Mouse (Mus musculus) heart, embryonic 12.5 days (tissue): ENCODE measurements around the gene Fam47e. TPM values are rescaled to one million over a fixed set of nuclear protein-coding genes. Genes with fewer than 3 reads are reported as not detected.

ENCODE experiments used
- polyA plus RNA-seq: library from polyadenylated mRNA; unstranded; fragments of >200 nt; fragmentation: Nextera tagmentation; extraction: Ambion mirVana; gene quantifications from 2 replicates; pipeline ENCODE4 v1.2.1, GENCODE M21; 2016

Fam47e gene
- polyA plus RNA-seq, 1 experiment from 2014 or later, result not detected

Other genes starting within 250 kb of the Fam47e start
- gene Sdad1, start 244.6 kb upstream of the Fam47e start, polyA plus RNA-seq, result 28.5 and 29.0 TPM in 2 replicates
- not detected in 2 replicates for gene Cxcl9, start 227.0 kb upstream of the Fam47e start, polyA plus RNA-seq
- gene Art3, start 223.2 kb upstream of the Fam47e start, polyA plus RNA-seq, result 37.5 and 41.5 TPM in 2 replicates
- gene Cxcl10, start 206.2 kb upstream of the Fam47e start, polyA plus RNA-seq, result 0.30 and 0.52 TPM in 2 replicates
- 42.6 and 44.6 TPM in 2 replicates for gene Nup54, start 119.8 kb upstream of the Fam47e start, polyA plus RNA-seq
- gene Scarb2, start 48.2 kb upstream of the Fam47e start, polyA plus RNA-seq, result 17.7 and 18.0 TPM in 2 replicates
- 84.2 and 87.2 TPM in 2 replicates for gene Stbd1, start 48.0 kb downstream of the Fam47e start, polyA plus RNA-seq
- 1.1 and 1.2 TPM in 2 replicates for gene Ccdc158, start 120.2 kb downstream of the Fam47e start, polyA plus RNA-seq
- 19.7 and 22.2 TPM in 2 replicates for gene Shroom3, start 128.4 kb downstream of the Fam47e start, polyA plus RNA-seq